Mouse (Mus musculus) layer of hippocampus, adult 11-12 months (tissue): ENCODE results near the gene Tbc1d16.

ENCODE experiments used
- DNase-seq: peaks from one replicate; pipeline ENCODE4 v3.0.0; 2022; ENCODE audit warnings: low spot score

Gene Tbc1d16

GRCm38 (mm10) chr11:119236354-119236753, 8.1 kb upstream of the Tbc1d16 start:
- no peak for DNase-seq

- DNase-seq: peak; percentile 66
Observed at GRCm38 (mm10) chr11:119235596-119235995, 7.3 kb upstream of the Tbc1d16 start.

- DNase-seq: no peak
Observed at GRCm38 (mm10) chr11:119234770-119235169, 6.5 kb upstream of the Tbc1d16 start.

- peak; percentile 68 for DNase-seq
Observed at GRCm38 (mm10) chr11:119228846-119229626, 737 bp upstream of the Tbc1d16 start.

GRCm38 (mm10) chr11:119227591-119227990, 708 bp downstream of the Tbc1d16 start:
- no peak for DNase-seq

GRCm38 (mm10) chr11:119225634-119226033, 2.7 kb downstream of the Tbc1d16 start:
- DNase-seq: no peak

- DNase-seq: no peak
Observed at GRCm38 (mm10) chr11:119224926-119225325, 3.4 kb downstream of the Tbc1d16 start.

- no peak for DNase-seq
Observed at GRCm38 (mm10) chr11:119223124-119223890, 5.0 kb downstream of the Tbc1d16 start.

GRCm38 (mm10) chr11:119221812-119222510, 6.3 kb downstream of the Tbc1d16 start:
- no peak for DNase-seq

GRCm38 (mm10) chr11:119219816-119220465, 8.4 kb downstream of the Tbc1d16 start:
- DNase-seq: peak; percentile 75

GRCm38 (mm10) chr11:119217861-119218260, 10.4 kb downstream of the Tbc1d16 start:
- DNase-seq: no peak

GRCm38 (mm10) chr11:119215905-119216507, 12.3 kb downstream of the Tbc1d16 start:
- DNase-seq: no peak

- DNase-seq: peak; percentile 65
Observed at GRCm38 (mm10) chr11:119215038-119215904, 13.0 kb downstream of the Tbc1d16 start.

- DNase-seq: no peak
Observed at GRCm38 (mm10) chr11:119213166-119213885, 15.0 kb downstream of the Tbc1d16 start.

- DNase-seq: no peak
Observed at GRCm38 (mm10) chr11:119211604-119212309, 16.5 kb downstream of the Tbc1d16 start.

GRCm38 (mm10) chr11:119210321-119211100, 17.8 kb downstream of the Tbc1d16 start:
- peak; percentile 74 for DNase-seq

- no peak for DNase-seq
Observed at GRCm38 (mm10) chr11:119209371-119210025, 18.8 kb downstream of the Tbc1d16 start.

GRCm38 (mm10) chr11:119208870-119209370, 19.4 kb downstream of the Tbc1d16 start:
- DNase-seq: no peak
